Mouse (Mus musculus): ENCODE results near the gene Man1c1. TPM values are rescaled to one million over a fixed set of nuclear protein-coding genes. Genes with fewer than 3 reads are reported as not detected.

Gene Man1c1
- polyA plus RNA-seq, 1 experiment from 2014 or later = 5.3 TPM

DNA sequence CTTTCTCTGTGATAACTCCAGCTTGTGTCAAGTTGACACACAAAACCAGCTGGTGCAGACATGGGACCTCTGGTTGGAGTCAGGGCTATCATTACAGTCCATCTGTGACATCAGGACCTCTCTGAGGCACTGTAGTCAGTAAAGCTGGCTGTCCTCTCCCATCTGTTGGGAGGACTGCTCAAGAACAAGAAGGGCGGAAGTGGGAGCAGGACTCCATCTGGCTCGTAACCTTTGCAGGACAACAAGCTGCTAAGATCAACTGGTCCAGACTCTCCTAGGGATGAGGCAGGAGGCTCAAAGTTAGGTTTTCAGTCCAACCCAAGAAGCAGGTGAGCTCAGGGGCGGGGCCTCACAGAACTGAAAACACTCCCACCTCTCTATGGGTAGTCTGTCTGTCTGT, 29.1 kb downstream of the Man1c1 start:
- Histone ChIP-seq H3K4me2 (replicated peaks; ENCODE audit: low read depth, low read length) (no peak overlapping the region), H3K36me3 (ENCODE audit: control insufficient read depth, insufficient read depth, low read length) (no peaks in the 10 kb centered on the region)

DNA sequence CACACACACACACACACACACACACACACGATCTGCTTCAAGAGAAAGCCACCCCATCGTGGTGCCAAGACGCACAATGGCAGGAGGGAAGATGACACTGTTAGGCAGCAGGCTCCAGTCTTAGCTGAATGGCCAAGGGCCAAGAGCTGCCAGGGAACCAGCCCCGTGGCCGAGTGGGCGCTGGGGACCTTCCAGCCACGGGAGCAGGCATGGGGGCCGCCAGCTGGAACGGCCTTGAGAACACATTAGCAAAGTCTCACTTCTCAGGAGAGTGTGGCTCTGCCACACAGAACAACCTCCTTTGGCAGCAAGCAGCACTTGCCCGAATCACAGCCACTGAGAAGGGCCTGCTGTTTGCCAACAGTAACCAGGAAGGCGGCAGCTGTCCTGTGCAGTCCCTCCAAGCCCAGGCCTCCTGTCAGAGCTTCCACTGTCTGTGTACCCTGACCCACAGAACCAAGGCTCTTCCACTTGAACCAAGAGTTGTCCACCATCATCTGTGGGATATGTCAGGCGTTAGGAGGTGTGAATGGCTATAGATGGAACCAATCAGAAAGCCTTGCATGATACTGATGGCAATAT, 30.1 kb downstream of the Man1c1 start:
- no peak overlapping the region for H3K9ac ChIP-seq (ENCODE audit: low read depth, low read length)
- H3K4me1 ChIP-seq (replicated peaks; ENCODE audit: control insufficient read depth, insufficient read depth, low read length) = peaks cover 8% of the 10 kb centered on the region
- WGBS = 94% methylated on average over 12 of the region's 12 CpGs
- H3K36me3 ChIP-seq (ENCODE audit: control insufficient read depth, insufficient read depth, low read length) = no peaks in the 10 kb centered on the region
- no peak overlapping the region for H3K27ac ChIP-seq (ENCODE audit: low read depth, low read length)
- H3K4me3 ChIP-seq (ENCODE audit: low read depth, low read length) = no peak overlapping the region
- H3K4me2 ChIP-seq (replicated peaks; ENCODE audit: low read depth, low read length) = no peak overlapping the region
- DNase-seq (ENCODE audit: low spot score) (no peak), ATAC-seq (ENCODE audit: low FRiP score) (no peak)
- H3K9me3 ChIP-seq (ENCODE audit: control insufficient read depth, low read length) = no peaks in the 10 kb centered on the region
- no peaks in the 10 kb centered on the region for H3K27me3 ChIP-seq (ENCODE audit: control insufficient read depth, insufficient read depth, low read length)

More for the DNA sequence above, 29.1 kb downstream of the Man1c1 start:
- Histone ChIP-seq H3K9me3 (ENCODE audit: control insufficient read depth, low read length) (no peaks in the 10 kb centered on the region), H3K27ac (ENCODE audit: low read depth, low read length) (no peak overlapping the region), H3K4me1 (replicated peaks; ENCODE audit: control insufficient read depth, insufficient read depth, low read length) (peaks cover 8% of the 10 kb centered on the region), H3K27me3 (ENCODE audit: control insufficient read depth, insufficient read depth, low read length) (no peaks in the 10 kb centered on the region), H3K9ac (ENCODE audit: low read depth, low read length) (no peak overlapping the region), H3K4me3 (ENCODE audit: low read depth, low read length) (no peak overlapping the region)
- DNase-seq (ENCODE audit: low spot score) (no peak), ATAC-seq (ENCODE audit: low FRiP score) (no peak)
- 89% methylated on average over 3 of the region's 3 CpGs for WGBS

DNA sequence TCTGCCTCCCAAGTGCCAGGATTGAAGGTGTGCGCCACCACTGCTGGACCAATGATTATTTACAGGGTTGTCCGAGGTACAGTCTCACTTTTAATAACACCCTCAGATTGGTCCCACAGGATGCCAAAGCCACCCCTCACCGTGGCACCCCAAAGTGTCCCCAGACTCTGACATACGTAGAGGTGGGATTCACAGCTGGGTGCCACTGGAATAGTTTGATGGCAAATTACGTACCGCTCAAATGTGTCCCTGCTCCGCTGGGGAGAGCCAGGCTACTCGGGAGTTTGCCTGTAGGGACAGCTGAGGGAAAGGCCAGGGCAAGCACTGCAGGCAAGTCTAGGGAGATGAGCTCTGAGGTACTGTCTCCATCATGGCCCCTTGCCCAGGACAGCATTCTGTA, 30.9 kb downstream of the Man1c1 start:
- Histone ChIP-seq H3K36me3 (ENCODE audit: control insufficient read depth, insufficient read depth, low read length) (no peaks in the 10 kb centered on the region), H3K27ac (ENCODE audit: low read depth, low read length) (no peak overlapping the region), H3K4me2 (replicated peaks; ENCODE audit: low read depth, low read length) (no peak overlapping the region), H3K4me1 (replicated peaks; ENCODE audit: control insufficient read depth, insufficient read depth, low read length) (peaks cover 8% of the 10 kb centered on the region), H3K4me3 (ENCODE audit: low read depth, low read length) (no peak overlapping the region), H3K9ac (ENCODE audit: low read depth, low read length) (no peak overlapping the region), H3K9me3 (ENCODE audit: control insufficient read depth, low read length) (no peaks in the 10 kb centered on the region), H3K27me3 (ENCODE audit: control insufficient read depth, insufficient read depth, low read length) (no peaks in the 10 kb centered on the region)
- no peak for ATAC-seq (ENCODE audit: low FRiP score)
- DNase-seq (ENCODE audit: low spot score) = no peak
- WGBS = 90% methylated on average over 8 of the region's 8 CpGs

DNA sequence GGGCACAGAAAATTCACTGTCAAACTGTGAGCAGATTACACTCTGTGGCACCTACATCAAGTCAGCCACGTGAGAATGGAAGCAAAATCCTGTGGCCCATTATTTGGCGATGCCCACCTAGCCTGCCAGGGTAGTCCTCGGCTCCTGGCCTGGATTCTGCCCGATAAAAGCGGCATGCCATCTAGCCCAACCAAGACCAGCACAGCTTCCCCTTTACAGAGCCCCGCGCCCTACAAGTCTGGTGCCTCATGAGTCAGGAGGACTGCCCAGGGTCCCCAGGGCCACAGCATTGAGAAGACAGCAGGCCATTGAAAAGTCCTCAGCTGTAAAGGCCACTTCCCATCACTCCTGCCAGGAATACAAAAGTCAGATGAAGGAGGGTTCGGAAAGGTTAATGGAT, 31.8 kb downstream of the Man1c1 start:
- DNase-seq (ENCODE audit: low spot score) (no peak), ATAC-seq (ENCODE audit: low FRiP score) (no peak)
- H3K9me3 ChIP-seq (ENCODE audit: control insufficient read depth, low read length) = no peaks in the 10 kb centered on the region
- no peak overlapping the region for H3K9ac ChIP-seq (ENCODE audit: low read depth, low read length)
- no peaks in the 10 kb centered on the region for H3K36me3 ChIP-seq (ENCODE audit: control insufficient read depth, insufficient read depth, low read length)
- no peak overlapping the region for H3K4me3 ChIP-seq (ENCODE audit: low read depth, low read length)
- H3K27ac ChIP-seq (ENCODE audit: low read depth, low read length) = no peak overlapping the region
- H3K4me1 ChIP-seq (replicated peaks; ENCODE audit: control insufficient read depth, insufficient read depth, low read length) = peaks cover 6% of the 10 kb centered on the region
- WGBS = 70% methylated on average over 8 of the region's 8 CpGs
- H3K27me3 ChIP-seq (ENCODE audit: control insufficient read depth, insufficient read depth, low read length) = no peaks in the 10 kb centered on the region
- no peak overlapping the region for H3K4me2 ChIP-seq (replicated peaks; ENCODE audit: low read depth, low read length)

DNA sequence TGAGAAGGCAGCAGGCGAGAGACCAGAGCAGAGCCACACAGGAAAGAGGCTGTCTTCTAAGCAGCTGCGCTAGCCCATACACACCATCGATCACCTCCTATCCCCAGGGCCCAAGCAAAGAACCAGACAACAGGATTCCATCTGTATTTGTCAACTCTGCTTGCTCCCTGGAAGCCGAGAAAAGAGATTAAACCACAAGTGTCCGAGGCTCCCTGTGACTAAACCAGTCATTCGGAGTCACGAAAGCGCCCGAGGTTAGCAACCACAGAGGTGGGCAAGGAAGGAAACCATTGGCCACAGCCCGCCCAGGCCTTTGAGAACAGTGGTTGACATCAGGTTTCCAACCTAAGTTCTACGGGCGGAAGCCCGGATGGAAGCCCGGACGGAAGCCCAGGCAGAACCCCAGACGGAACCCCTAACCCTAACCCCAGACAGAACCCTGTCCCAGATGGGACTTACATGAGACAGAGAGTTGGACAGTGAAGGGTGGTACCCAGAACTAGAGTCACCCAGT, 32.4 kb downstream of the Man1c1 start:
- ATAC-seq (ENCODE audit: low FRiP score) (no peak), DNase-seq (ENCODE audit: low spot score) (no peak)
- Histone ChIP-seq H3K4me3 (ENCODE audit: low read depth, low read length) (no peak overlapping the region), H3K27ac (ENCODE audit: low read depth, low read length) (no peak overlapping the region), H3K4me2 (replicated peaks; ENCODE audit: low read depth, low read length) (no peak overlapping the region), H3K36me3 (ENCODE audit: control insufficient read depth, insufficient read depth, low read length) (no peaks in the 10 kb centered on the region), H3K4me1 (replicated peaks; ENCODE audit: control insufficient read depth, insufficient read depth, low read length) (peaks cover 6% of the 10 kb centered on the region; the same call in 1 of the 2 replicates), H3K9me3 (ENCODE audit: control insufficient read depth, low read length) (no peaks in the 10 kb centered on the region), H3K27me3 (ENCODE audit: control insufficient read depth, insufficient read depth, low read length) (no peaks in the 10 kb centered on the region), H3K9ac (ENCODE audit: low read depth, low read length) (no peak overlapping the region)
- 80% methylated on average over 16 of the region's 16 CpGs for WGBS

DNA sequence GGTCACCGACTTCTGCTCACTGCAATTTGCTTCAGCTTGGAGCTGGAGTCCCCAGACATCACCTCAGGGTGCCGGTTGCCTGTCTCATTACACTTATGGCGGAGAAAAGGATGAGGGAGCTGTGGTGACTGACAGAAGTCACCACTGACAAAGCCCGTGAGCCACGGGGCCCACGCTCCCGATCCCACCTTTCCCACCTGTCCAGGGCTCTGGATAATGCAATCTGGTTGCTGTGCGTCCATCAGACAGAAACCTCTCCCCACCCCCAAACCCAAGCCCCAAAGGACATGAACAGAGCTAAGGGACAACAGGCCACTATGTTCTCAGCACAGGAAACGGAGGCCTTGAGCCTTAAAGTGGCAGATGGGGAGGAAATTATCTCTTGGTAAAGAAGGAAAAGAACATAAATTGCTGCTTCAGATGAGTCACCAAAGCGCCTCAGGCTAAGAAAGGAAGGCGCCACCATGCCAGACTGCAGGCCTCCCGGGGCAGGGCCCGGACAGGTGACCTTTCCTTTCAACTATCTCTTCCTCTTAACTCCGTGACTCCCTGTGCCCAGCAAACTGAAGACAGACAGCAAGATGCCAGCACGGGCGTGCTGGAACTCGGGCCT, 34.2 kb downstream of the Man1c1 start:
- no peak overlapping the region for H3K4me3 ChIP-seq (ENCODE audit: low read depth, low read length)
- ATAC-seq (ENCODE audit: low FRiP score) (no peak), DNase-seq (ENCODE audit: low spot score) (no peak)
- 0 out of 2 replicates have a peak, but pooled peaks cover 2% of the 10 kb centered on the region for H3K4me1 ChIP-seq (replicated peaks; ENCODE audit: control insufficient read depth, insufficient read depth, low read length)
- no peaks in the 10 kb centered on the region for H3K36me3 ChIP-seq (ENCODE audit: control insufficient read depth, insufficient read depth, low read length)
- 73% methylated on average over 17 of the region's 17 CpGs for WGBS
- H3K9ac ChIP-seq (ENCODE audit: low read depth, low read length) = no peak overlapping the region
- H3K27ac ChIP-seq (ENCODE audit: low read depth, low read length) = no peak overlapping the region
- H3K27me3 ChIP-seq (ENCODE audit: control insufficient read depth, insufficient read depth, low read length) = no peaks in the 10 kb centered on the region
- no peak overlapping the region for H3K4me2 ChIP-seq (replicated peaks; ENCODE audit: low read depth, low read length)
- no peaks in the 10 kb centered on the region for H3K9me3 ChIP-seq (ENCODE audit: control insufficient read depth, low read length)

DNA sequence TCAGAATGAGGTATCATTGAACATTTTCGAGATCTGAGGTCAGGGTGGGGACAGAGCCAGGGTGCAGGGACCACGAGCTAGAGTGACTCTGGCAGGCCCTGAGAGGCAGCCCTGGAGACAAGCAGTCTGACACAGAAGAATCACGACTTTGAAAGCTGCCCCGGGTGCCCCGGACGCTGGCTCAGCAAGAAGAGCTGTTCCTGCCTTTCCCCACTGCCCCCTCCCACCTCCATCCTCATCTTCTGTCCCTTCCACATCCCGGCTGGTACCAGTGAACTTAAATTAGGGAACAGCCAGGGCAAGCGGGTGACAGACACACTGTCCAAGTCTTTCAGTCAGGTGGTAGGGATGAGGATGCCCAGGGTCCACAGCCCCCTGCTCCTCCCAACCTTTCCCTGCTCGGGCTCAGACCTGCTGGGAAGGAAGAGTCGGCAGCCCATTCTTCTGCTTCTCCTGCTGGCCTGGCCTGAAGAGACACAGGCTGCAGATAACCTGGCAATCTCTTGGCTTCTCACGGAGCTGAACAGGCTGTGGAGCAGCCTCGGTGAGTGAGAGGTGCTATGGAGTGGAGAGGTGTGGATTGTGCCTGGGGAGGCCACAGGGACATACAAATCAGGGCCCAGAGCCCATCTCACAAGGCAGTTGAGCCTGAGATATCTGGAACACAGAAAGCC, 35.6 kb downstream of the Man1c1 start:
- Histone ChIP-seq H3K4me1 (replicated peaks; ENCODE audit: control insufficient read depth, insufficient read depth, low read length) (0 out of 2 replicates have a peak, but pooled peaks cover 2% of the 10 kb centered on the region), H3K27me3 (ENCODE audit: control insufficient read depth, insufficient read depth, low read length) (no peaks in the 10 kb centered on the region), H3K9me3 (ENCODE audit: control insufficient read depth, low read length) (no peaks in the 10 kb centered on the region), H3K4me3 (ENCODE audit: low read depth, low read length) (no peak overlapping the region), H3K4me2 (replicated peaks; ENCODE audit: low read depth, low read length) (no peak overlapping the region), H3K9ac (ENCODE audit: low read depth, low read length) (no peak overlapping the region), H3K27ac (ENCODE audit: low read depth, low read length) (no peak overlapping the region), H3K36me3 (ENCODE audit: control insufficient read depth, insufficient read depth, low read length) (no peaks in the 10 kb centered on the region)
- no peak for ATAC-seq (ENCODE audit: low FRiP score)
- DNase-seq (ENCODE audit: low spot score) = no peak
- WGBS = 69% methylated on average over 12 of the region's 12 CpGs

DNA sequence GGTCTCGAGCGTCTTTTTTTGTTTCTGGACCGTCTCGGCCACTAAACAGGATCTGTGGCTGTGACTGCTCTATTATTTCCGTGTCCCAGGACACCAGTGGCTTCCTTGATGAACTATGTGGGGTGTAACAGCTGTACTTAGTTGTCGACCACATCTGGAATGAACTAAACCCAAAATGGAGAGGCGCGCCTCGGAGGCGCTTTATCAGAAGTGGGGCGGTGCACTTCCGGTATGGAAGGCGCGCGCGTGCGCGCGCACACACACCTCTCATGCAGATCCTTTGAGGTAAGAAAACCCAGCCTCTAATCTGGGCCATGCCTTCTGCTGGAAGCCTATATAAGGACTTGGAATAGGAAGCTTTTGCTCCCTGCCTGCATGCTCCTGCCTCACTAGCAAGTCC, 37.7 kb downstream of the Man1c1 start:
- Histone ChIP-seq H3K27me3 (ENCODE audit: control insufficient read depth, insufficient read depth, low read length) (no peaks in the 10 kb centered on the region), H3K4me1 (replicated peaks; ENCODE audit: control insufficient read depth, insufficient read depth, low read length) (no peaks in the 10 kb centered on the region), H3K4me3 (ENCODE audit: low read depth, low read length) (no peak overlapping the region), H3K4me2 (replicated peaks; ENCODE audit: low read depth, low read length) (no peak overlapping the region), H3K36me3 (ENCODE audit: control insufficient read depth, insufficient read depth, low read length) (no peaks in the 10 kb centered on the region), H3K9me3 (ENCODE audit: control insufficient read depth, low read length) (no peaks in the 10 kb centered on the region), H3K9ac (ENCODE audit: low read depth, low read length) (no peak overlapping the region), H3K27ac (ENCODE audit: low read depth, low read length) (no peak overlapping the region)
- DNase-seq (ENCODE audit: low spot score) = no peak
- 92% methylated on average over 19 of the region's 19 CpGs for WGBS
- no peak for ATAC-seq (ENCODE audit: low FRiP score)
